Mouse (Mus musculus) adrenal gland, postnatal 25 days (tissue): ENCODE results near the gene Sdhaf4. TPM values are rescaled to one million over a fixed set of nuclear protein-coding genes. Genes with fewer than 3 reads are reported as not detected.

ENCODE experiments used
- DNase-seq: peaks from one replicate; pipeline ENCODE4 v3.0.0; 2021; ENCODE audit warnings: mixed read lengths
- total RNA-seq: library from RNA; stranded (reverse); gene quantifications from 2 replicates; pipeline ENCODE4 v1.2.3, GENCODE M21; 2021

The Sdhaf4 gene
- total RNA-seq, 1 experiment from 2014 or later = 68.2 TPM

DNA sequence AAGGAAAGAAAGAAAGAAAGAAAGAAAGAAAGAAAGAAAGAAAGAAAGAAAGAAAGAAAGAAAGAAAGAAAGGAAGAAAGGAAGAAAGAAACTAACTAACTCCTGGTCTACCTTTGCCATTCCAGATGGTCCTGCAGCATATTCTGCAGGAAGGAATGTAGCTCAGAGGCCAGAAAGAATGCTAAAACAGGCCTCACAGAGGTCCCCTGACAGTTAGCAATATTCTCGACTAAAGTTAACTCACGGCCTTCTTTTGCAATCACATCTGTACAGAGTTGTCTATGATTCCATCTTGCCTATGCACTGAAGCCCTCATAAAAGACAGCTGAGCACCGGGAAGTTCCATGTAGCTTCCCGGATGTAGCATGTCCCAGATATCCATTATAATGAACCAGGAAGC is 49.9 kb downstream of the Sdhaf4 start:
- DNase-seq = no peak

DNA sequence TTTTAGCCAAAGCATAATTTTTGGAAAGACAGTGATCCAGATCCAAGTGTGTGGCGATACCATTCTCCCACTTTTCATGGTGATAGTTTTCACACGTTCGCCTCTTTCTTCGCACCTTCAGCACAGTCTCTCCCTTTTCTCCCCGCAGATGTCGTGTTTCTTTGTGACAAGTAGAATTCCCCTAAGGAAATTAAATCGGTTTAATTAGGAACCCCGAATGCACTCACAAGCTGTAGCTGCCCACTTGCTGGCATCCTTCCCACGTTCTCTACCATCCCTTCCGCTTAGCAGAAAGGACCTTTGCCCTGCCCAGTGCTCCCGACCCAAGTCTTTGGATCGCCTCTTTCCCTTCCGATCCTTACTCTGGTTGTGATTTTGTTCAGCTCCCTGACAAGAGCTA is 51.5 kb downstream of the Sdhaf4 start:
- no peak for DNase-seq

DNA sequence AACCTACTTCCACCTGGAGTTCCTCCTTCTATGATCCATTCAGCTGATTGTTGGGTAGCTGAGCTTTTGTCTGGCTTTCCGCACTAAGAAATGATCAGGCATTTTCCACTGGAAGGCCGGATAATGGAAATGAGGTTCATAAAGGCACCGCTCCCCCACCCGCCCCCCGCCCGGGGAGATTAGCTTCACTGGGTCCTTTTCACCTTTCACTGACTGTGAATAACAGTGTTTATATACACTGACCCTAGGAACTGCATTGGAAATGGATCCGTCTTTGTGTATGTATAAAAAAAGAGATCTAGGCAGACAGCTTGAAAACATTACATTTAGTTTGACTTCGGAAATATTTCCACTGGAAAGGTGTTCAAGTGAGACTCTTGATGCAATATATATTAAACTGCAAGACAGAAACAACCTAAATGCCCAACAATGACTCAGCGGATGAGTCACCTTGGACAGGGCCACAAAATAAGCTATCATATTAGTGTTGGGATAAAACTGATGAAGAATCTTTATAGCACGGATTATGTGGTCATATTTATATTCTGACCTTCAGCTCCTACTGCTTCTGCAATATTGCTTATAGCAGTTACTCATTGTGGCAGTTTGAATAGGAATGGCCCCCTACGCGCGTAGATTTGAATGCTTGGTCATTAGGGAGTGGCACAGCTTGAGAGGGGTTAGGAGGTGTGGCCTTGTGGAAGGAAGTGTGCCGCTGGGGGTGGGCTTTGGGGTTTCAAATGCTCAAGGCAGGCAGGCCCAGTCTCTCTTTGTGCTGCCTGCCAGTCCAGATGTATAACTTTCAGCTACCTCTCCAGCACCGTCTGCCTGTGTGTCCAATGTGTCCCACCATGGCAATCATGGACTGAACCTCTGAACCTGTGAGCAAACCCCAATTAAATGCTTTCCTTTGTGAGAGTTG is 56.4 kb downstream of the Sdhaf4 start:
- DNase-seq = no peak

DNA sequence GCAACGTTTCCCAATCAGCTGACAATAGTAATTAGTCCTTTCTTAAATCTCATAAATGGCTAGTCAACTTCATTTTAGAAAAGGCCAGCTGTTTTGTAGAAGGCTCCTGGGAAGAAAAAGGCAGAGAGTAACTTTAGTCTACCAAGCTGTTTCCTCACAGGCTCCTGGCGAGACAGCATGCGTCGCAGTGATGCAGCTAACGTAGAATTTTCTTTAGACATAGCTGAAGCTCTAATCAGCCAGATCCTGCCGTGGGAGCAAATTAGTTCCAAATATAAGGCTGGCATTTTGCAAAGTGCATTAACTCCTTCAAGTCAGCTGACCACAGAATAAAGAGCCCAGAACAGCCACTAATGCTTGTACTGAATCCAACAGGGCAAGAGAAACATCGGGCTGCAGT is 57.2 kb downstream of the Sdhaf4 start:
- DNase-seq = no peak

Other genes starting within 250 kb of the Sdhaf4 start
- not detected in 2 replicates for gene B3gat2, start 243.9 kb downstream of the Sdhaf4 start, total RNA-seq
- gene Smap1, start 83.3 kb downstream of the Sdhaf4 start, total RNA-seq = 76.1 and 97.5 TPM in 2 replicates
- 21.5 and 22.8 TPM in 2 replicates for gene Fam135a, start 94.7 kb upstream of the Sdhaf4 start, total RNA-seq
- gene Col9a1, start 172.0 kb upstream of the Sdhaf4 start, total RNA-seq = not detected in 2 replicates